Mouse (Mus musculus) lung, postnatal 14 days (tissue): ENCODE data around the gene Rdh16f1.
"Not testable (repeated sequence)": the region's sequence is repeated elsewhere in the genome, so short reads cannot be mapped to it uniquely, and the experiment has no call there.

ENCODE experiments used
- DNase-seq: peaks from one replicate; pipeline ENCODE4 v3.0.0; 2021

The Rdh16f1 gene

DNA sequence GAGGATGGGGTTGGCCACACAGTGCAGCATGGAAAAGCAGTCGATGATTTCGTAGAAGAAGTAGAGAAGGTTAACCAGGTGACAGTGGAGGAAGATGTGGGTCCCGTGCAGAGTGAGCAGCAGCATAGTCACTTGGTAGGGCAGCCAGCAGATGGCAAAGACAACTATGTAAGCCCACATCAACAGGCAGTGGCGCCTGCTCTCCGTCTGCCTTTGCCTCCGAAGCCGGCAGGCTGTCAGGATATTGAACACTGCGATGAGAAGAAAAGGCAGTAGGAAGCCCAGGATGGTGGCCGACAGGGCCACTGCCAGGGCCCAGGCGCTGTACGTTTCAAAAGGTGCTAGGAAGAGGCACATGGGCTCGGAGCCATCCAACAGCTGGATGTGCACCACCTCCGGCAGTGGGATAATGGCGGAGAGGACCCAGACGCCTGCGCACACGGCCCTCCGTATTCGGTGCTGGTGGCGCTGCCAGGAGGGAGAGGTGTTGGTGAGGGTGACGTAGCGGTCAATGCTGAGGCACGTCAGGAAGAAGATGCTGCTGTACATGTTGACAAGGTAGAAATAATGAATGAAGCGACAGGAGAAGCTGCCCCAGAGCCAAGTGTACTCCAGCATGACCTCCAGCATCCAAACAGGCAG lies 9.3 kb upstream of the Rdh16f1 start:
- no peak for DNase-seq

DNA sequence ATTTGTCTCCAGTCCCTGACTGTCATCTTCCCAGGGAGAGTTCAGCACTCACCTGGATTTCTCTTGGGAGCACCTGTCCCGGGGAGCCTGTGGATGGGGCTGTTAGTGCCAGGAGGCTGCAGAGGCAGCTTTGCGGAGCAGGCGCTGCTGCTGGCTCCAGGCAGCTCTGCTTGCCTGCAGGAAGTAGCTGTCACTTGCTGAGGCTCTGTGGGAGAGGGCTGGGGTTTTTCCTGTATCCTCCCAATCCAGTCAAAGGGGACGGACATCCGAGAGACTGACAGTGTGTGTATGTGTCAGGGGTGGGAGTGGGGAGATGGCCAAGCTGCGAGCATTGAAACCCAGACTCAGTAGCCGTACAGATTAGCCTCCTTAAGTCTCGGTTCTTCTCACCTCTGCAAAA lies 8.0 kb upstream of the Rdh16f1 start, which contains the start of gene Gpr182:
Gene Gpr182, minus strand, starts transcription at position 185 of the 400 bp plus-strand sequence.
- DNase-seq, result peak; percentile 58

DNA sequence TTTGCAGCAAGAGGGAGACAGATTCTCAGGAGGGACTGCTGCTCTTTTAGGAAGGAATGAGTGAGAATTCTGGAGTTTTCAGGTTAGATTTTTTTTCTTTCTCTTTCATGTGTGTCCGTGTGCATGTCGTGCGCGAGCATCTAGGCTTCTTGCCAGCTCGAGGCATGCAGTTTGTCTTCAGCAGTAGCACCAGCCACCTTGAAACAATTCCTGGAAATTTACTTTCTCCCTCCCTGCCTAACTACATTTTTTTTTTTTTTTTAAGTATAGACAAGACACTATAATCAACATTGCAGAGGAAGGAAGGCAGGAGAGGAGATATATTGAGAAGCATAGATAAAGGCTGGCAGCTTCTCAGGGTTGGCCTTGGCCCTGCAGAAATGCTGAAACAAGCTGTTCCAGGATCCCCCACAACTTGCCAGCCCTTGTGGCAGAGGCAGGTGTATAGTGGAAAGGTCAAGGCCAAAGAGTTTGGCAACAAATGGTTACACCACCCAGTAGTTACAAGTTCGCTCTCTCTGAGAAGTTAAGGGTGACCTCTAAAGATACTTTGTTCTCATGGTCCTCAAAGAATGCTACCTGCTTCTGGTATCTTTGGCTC lies 4.9 kb upstream of the Rdh16f1 start:
- DNase-seq, result peak; percentile 58

DNA sequence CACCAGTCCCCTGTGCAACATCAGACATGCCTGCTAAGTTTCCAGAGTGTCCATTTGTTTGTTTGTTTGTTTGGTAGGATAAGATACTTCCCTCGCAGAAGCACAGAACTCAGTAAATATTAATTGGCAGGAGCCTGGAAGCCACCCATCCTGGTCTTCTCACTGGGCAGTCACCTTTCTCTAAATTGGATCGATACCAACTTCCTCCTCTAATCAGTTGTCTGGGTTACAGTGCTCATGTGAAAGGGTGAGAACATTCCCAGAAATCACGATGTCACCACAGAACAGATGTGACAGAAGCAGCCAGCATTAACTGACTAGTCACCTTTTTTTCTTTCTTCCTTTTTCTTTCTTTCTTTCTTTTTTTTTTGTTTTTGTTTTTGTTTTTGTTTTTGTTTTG lies 4.3 kb upstream of the Rdh16f1 start:
- DNase-seq, result no peak

DNA sequence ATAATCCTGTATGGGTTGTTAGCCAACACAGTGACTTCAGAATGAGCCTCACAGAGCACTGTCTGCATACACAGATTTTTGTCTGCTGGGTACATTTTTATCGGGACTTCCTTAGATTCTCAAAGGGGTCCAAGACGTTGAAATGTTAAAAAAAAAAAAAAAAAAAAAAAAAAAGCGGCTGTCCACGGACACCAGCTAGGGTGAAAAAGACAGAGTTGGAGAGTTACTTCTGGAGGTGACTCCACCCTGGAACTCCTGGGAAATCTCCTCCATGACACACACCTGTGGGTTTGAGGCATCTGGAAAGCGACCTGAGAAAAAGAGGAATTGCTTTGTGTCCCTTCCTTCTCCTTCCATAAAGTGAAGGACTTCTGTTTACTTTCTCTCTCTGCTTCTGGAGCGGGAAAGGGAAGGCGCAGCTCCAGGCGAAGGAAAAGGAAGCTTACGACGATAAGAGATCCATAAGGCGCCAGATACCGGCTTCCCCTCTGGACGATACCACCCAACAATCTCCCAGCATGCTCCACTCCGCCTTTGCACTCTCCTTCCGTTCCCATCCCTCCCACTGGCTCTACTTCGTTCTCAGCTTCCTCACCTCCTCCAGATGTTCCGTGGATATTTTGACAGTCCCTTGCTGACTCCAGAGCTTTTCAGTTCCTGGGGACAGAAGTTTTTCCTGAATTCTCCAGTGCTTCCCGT lies 3.7 kb upstream of the Rdh16f1 start:
- peak; percentile 48 for DNase-seq

DNA sequence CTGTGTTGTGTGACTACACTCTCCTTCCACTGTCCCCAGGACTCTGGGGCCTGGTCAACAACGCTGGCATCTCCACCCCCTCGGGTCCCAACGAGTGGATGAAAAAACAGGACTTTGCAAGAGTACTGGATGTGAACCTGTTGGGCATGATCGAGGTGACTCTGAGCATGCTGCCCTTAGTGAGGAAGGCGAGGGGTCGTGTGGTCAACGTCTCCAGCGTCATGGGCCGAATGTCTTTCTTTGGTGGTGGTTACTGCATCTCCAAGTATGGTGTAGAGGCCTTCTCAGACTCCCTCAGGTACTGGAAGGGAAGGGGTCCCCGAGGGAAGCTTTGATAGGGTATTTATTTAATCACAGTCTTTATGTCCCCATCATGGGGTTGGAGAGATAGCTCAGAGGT lies 3.3 kb downstream of the Rdh16f1 start:
- DNase-seq, result not testable (repeated sequence)

DNA sequence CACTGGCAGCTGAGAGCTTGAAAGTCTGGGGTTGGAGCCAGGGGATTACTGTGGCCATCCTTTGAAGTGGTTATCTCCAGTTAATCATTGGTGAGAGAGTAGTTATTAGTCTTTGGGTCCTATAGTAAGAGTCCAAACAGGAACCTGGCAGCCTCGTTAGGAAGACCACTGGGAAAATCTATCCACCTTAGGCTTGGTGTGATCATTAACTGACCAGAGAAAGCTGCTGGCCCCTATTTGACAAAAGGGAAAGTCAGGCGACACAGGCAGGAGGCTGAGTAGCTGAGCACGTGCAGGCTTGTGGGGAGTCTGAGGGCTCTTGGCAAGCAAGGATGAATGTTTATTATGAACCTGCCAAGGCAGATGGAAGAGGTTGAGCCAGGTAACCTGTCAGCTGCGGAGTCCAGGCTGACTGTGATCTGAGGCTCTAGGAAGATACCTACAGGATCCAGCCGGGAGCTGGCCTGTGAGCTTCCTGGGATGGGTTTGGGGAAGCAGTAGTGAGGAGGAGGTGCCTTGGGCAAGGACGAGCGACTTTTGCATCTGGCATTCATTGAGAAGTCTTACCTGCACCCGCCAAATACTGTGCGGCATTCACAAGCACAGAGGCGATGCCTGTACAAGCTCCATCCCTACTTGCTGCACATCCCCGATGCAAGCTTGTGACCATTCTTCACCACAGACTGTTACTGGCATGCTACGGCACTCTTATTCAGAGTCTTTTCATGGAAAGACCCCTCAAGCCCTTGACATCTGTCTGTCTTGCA lies 4.5 kb downstream of the Rdh16f1 start:
- DNase-seq, result no peak

DNA sequence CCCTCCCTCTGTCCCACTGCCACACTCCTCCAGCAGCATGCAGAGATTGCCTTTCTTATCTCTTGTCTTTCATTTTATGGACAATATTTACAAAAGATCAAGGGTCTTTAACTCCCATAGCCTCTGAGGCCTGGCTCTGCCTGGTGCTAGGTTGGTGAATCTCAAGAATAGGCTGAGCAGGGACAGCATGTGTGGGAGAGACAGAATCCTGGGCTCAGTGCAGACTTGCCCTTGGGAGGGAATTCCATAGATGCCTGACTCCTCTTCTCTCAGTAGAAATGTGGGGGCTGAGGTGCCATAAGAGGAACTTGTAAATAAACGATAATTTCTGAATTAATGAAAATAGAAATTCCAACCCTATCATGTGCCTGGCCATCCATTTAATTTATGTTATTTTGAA lies 7.0 kb downstream of the Rdh16f1 start:
- no peak for DNase-seq

DNA sequence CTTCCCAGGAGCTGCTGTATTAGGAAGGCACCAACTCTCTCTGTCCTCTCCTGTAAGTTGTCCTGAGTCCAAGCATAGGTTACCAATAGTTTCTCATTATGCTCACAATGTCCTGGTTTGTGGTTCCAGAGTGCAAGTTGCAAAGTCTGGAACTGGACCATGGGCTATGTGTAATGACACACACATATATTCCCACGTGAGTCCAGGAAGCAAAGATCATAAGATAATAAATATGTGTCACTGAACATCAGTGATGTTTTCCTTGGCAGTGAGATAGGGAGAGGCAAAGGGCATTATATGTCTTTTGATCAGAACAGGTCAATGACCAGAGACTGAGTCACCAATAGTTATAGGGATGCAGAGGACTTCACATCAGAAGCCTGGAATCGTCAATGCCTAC lies 16.4 kb downstream of the Rdh16f1 start, which contains the start of gene Rdh9:
Gene Rdh9, plus strand, starts transcription at position 376 of the 400 bp plus-strand sequence.
- DNase-seq, result no peak

DNA sequence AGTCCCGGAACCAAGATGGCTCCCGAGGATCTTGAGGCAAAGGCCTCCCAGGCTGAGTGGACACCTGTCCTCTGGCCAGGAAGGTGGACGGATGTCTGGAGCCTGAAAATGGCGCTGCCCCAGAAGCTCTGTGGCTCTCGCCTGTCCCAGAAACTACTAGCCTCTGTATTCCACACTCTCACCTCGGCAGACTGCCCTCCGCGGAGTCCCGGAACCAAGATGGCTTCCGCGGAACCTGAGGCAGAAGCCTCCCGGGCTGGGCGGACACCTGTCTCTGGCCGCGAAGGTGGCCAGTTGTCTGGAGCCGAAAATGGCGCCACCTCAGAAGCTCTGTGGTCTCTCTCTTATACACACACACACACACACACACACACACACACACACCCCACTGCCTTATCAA lies 22.7 kb downstream of the Rdh16f1 start:
- DNase-seq, result not testable (repeated sequence)

DNA sequence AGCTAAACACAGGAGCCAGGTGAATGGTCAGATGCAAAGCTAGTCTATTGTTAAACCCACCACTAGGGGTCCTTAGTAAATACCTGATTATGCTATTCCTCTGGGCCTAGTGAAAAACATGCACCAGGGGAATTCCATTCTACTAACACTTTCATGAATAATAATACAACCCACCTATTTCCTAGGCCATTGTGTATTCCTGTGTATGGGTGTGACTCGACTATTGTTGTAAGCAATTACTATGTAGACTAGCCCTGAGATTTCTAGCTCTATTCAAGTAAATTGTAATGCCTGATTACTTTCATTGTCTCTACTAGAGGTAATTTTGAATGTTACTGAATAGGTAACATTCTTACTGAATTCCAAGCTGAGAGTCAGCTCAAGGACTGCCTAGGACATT lies 25.8 kb downstream of the Rdh16f1 start:
- not testable (repeated sequence) for DNase-seq

DNA sequence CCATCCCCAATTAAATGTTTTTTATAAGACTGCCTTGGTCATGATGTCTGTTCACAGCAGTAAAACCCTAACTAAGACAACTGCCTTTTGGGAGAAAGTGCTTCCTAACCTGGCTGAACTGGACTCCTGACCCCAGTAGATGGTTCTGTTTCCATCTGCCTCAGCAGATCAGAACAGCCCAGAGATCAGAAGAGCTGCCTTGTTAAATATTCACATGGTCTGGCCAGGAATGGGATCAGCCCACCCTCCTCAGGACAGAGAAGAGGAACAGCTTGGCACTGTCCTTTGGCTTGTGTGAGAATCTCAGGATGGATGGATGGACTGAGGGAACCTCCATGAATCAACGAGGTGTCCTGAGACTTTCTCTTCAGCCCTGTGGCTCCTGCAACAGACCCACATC lies 39.7 kb downstream of the Rdh16f1 start:
- DNase-seq, result no peak

DNA sequence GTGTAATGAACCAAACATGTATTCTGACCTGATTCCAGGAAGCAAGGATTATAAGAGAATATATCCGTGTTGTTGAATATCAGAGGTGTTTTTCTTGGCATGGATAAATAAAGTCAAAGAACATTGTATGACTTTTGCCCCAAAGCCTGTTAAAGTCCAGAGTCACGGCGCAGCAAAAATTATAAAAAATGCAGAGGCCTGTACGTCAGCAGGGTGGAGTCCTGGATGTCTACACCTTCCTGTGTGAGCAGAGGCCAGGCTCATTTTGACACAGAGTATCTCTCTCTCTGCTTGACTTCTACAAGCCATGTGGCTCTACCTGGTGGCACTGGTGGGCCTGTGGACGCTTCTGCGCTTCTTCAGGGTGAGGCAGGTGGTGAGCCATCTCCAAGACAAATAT lies 41.3 kb downstream of the Rdh16f1 start, which contains the start of gene Rdh16:
Gene Rdh16, plus strand, starts transcription at position 262 of the 400 bp plus-strand sequence.
- DNase-seq, result no peak

DNA sequence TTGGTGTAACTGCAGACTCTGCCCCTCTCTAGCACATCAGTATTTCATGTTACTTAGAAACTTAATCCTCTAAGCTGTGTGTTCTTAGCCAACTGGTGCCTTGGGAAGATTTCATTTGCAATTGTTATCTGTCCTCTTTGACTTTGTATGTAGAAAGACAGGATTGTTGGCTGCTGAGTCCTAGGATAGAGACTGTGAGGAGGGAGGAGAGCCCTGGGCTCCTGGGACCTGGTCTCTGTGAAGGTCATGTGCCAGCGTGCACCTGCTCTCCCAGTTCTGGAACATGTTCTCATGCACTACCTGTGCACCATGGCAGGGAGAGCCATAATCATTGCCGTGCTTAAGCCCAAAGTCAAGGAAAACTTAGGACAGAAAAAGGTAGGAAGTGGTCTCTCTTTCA lies 42.0 kb downstream of the Rdh16f1 start:
- no peak for DNase-seq

DNA sequence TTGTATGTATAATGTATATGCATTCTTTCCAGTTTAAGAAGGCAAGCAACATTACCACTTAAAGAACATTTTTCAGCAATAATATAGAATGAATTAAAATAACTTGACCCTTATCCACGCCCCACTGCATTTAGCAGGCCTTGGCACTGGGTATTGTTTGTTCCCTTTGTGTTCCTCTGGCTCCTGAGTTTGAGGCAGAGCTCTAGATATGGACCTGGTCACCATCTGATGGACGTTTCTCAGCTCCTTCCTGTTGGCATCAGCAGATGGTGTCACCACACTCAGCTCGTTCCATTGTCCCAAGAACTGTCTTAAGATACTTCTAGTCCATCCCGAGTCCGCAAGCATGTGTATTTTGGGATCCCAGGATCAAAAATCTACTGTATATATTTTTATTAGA lies 42.6 kb downstream of the Rdh16f1 start:
- no peak for DNase-seq

DNA sequence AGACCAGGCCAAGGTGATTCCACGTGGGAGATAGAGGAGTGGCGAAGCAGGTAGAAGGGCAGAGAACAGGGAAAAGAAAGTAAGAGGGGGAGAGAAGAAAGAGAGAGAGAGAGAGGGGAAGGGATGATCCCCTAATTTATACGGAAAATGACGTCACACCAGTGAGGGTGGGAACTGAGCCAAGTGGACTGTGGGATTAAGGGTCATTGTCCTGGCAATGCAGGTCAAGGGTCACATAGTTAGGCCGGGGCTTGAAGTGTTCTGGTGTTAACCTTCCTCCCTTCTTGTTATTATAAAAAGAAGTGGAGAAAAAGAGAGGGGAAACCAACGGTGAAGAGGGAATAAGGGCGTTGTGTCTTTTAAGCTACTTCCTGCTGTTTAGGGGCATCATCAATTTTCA lies 44.8 kb downstream of the Rdh16f1 start:
- no peak for DNase-seq

DNA sequence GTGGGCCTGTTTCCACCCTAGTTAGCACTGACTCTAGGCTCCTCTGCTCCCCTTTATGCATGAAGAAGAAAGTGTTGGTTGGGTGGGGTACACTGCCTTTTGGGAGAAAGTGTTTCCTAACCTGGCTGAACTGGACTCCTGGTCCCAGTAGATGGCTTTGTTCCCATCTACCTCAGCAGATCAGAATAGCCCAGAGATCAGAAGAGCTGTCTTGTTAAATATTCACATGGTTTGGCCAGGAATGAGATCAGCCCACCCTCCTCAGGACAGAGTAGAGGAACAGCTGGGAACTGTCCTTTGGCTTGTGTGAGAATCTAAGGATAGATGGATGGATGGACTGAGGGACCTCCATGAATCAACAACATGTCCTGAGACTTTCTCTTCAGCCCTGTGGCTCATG lies 56.3 kb downstream of the Rdh16f1 start:
- DNase-seq, result no peak

DNA sequence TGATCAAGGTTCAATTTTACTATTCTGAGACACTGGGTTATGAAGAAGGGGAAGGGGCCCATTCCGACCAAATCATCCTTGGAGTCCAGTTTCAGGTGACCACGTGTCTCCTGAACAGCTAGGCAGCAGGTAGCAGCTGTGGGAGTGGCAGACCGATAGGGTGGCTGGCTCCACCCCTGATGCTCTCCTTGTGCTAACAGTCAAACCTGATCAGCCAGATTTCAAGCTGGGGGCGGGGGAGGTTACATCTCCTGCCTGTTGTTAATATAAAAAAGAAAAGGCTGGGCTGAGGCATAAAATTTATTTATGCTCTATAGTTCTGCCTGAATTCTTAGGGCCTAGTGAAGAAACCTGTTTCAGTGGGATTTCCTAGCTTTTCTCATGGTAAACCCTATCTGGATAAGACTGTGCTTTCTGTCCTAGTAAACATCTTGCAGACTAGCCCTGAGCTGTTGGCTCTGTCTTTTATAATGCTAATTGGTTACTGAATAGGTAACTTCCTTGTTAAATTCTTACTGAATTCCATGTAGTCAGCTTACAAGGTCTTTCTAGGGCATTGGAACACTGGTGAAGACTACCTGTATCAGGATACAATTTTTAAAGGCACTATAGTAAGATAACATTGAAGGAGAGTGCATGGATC lies 57.8 kb downstream of the Rdh16f1 start:
- not testable (repeated sequence) for DNase-seq

DNA sequence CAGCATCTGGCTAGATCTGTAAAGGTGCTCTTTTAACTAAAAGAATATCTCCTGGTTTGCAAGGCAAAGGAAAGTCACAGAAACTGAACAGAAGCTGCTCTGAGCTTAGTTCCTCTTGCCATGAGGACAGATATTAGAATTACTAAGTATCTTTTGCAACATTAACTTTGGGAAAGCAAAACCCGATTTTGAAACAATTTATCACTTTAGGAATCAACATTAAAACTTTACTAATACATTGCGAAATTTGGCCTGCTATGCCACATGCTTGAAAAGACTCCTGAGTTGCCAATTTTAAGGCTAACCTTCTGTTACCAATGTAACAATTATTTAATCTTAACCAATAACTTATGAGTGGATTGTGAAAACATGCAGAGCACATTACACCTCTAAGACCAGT lies 62.2 kb downstream of the Rdh16f1 start:
- DNase-seq, result not testable (repeated sequence)

DNA sequence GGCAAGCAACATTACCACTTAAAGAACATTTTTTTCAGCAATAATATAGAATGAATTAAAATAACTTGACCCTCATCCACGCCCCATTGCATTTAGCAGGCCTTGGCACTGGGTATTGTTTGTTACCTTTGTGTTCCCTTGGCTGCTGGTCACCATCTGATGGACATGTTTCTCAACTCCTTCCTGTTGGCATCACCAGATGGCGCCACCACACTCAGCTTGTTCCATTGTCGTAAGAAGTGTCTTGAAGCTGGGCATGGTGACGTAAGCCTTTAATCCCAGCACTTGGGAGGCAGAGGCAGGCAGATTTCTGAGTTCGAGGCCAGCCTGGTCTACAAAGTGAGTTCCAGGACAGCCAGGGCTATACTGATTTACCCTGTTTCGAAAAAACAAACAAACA lies 65.8 kb downstream of the Rdh16f1 start:
- DNase-seq, result peak; percentile 11

DNA sequence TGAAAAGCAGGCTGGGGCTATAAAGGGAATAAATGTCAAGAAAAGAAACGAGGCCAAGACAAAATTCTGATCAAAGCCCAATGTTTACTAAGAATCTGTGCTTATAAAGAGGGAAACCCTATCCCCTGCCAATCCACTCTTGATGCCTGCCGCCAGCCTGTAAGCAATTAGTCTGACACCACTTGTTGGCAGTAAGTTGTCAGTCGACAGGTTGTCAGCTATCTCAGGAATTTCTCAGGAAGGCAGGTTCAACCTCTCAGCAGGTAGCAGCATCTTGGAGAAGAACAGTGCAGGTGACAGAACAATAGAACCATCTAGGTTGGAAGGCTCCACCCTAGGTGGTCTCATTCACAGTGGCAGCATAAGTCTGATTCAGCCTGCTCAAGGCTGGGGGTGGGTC lies 69.5 kb downstream of the Rdh16f1 start:
- DNase-seq, result no peak

DNA sequence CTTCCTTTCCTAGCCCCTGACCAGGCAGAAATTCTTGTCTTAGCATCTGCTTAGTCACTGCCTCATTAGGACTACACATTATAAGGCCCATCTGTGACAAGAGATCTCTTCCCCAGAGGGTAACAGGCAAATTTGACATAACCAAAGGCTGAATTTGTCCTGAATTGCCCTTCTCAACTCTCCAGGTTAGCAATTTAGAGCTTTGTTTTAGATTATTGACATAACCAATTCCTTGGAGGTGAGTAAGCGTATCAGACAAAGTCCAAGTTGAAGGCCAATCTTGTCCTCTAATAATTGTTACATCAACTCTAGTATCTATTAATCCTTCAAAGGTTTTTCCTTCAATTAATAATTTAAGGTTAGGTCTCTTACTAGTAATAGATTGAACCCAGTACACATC lies 74.6 kb downstream of the Rdh16f1 start:
- not testable (repeated sequence) for DNase-seq

DNA sequence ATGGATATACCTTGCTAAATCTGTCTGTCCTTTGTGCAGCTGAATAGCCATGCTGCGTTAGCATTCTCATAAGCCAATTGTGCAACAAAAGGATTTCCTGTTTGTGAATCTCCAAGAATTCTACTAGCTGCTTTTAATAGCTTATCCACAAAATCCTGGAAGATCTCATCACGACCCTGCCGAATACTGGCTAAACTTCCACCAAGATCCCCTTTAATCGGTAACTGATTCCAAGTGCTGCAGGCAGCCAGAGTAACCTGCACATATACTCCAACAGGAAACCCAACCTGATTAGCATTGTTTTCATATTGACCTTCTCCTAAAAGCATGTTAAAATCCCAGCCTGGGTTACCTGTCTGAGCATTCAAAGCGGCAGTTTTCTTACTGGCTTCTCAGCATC lies 75.7 kb downstream of the Rdh16f1 start:
- no peak for DNase-seq
